Mouse (Mus musculus) heart, embryonic 14.5 days (tissue): ENCODE results near the gene Pbdc1. TPM values are rescaled to one million over a fixed set of nuclear protein-coding genes. Genes with fewer than 3 reads are reported as not detected.

Source experiments
- ATAC-seq: fragments of 200-750 bp; cut with Nextera tagmentation; 2 replicates; pipeline ENCODE4 v1.8.0; 2017; ENCODE audit warnings: low read depth, moderate TSS enrichment; ENCODE audit not compliant: insufficient number of reproducible peaks, insufficient read depth, low FRiP score
- H3K27ac ChIP-seq, 2 experiments: fragments of 200-500 bp in 1 of 2; fragments of 300-500 bp in 1 of 2; sonication (generic) in 1 of 2; replicated peaks in 1 of 2; 2 replicates each; pipeline ENCODE4 v1.5.1; 2012 to 2014; ENCODE audit warnings: low read depth in 2 of 2, low read length in 2 of 2, control low read depth in 1 of 2, mild to moderate bottlenecking in 1 of 2, mixed read lengths in 1 of 2; ENCODE audit not compliant: control insufficient read depth in 1 of 2, insufficient read depth in 1 of 2
- H3K27me3 ChIP-seq: fragments of 300-500 bp; sonication (generic); 2 replicates; pipeline ENCODE4 v1.6.1; 2014; ENCODE audit warnings: mild to moderate bottlenecking, low read length, control low read depth; ENCODE audit not compliant: control insufficient read depth, insufficient read depth
- H3K36me3 ChIP-seq: fragments of 300-500 bp; sonication (generic); 2 replicates; pipeline ENCODE4 v1.6.1; 2014; ENCODE audit warnings: mild to moderate bottlenecking, control low read depth, low read length, mixed read lengths; ENCODE audit not compliant: control insufficient read depth, insufficient read depth
- H3K4me1 ChIP-seq, 2 experiments: fragments of 200-500 bp in 1 of 2; fragments of 300-500 bp in 1 of 2; sonication (generic) in 1 of 2; 2 replicates each; pipeline ENCODE4 v1.6.1; 2012 to 2014; ENCODE audit warnings: low read length in 2 of 2, control low read depth in 1 of 2, mixed read lengths in 1 of 2; ENCODE audit not compliant: control insufficient read depth in 2 of 2, insufficient read depth in 2 of 2
- H3K4me2 ChIP-seq: fragments of 300-500 bp; sonication (generic); 2 replicates; pipeline ENCODE4 v1.6.1; 2014; ENCODE audit warnings: mild to moderate bottlenecking, low read length
- H3K4me3 ChIP-seq, 2 experiments: fragments of 200-500 bp in 1 of 2; fragments of 300-500 bp in 1 of 2; sonication (generic) in 1 of 2; 2 replicates each; pipeline ENCODE4 v1.5.1; 2012 to 2014; ENCODE audit warnings: low read length in 2 of 2, mild to moderate bottlenecking in 2 of 2, control low read depth in 1 of 2, low read depth in 1 of 2, moderate library complexity in 1 of 2; ENCODE audit not compliant: control insufficient read depth in 1 of 2, insufficient read depth in 1 of 2
- H3K9ac ChIP-seq: fragments of 300-500 bp; sonication (generic); 2 replicates; pipeline ENCODE4 v1.6.1; 2014; ENCODE audit warnings: mild to moderate bottlenecking, low read length
- H3K9me3 ChIP-seq: fragments of 300-500 bp; sonication (generic); 2 replicates; pipeline ENCODE4 v1.6.1; 2016; ENCODE audit warnings: low read length, control low read depth; ENCODE audit not compliant: control insufficient read depth
- WGBS: fragments of 180-500 bp; shearing (Covaris S2); extraction: QIAGEN DNeasy Blood & Tissue Kit; methylation state at CpG from one replicate; pipeline ENCODE4 v1.1.7; 2014; 5-methylcytosine and 5-hydroxymethylcytosine counted together
- polyA plus RNA-seq: library from polyadenylated mRNA; unstranded; fragments of >200 nt; fragmentation: Nextera tagmentation; extraction: Ambion mirVana; gene quantifications from 2 replicates; pipeline ENCODE4 v1.2.1, GENCODE M21; 2014

Gene Pbdc1
- polyA plus RNA-seq: 28.5 and 39.0 TPM in 2 replicates

GRCm38 (mm10) chrX:105079615-105080092 is at the start of gene Pbdc1:
Pbdc1 (plus strand) TSS chrX:105079756.
- Histone ChIP-seq H3K27ac (peak within 1 kb of the TSS; percentile 65 to 78; a peak in 3 of 4 replicates), H3K27me3 (no peaks in the 10 kb centered on the region), H3K4me3 (peak within 1 kb of the TSS; percentile 60 to 75), H3K9me3 (no peaks in the 10 kb centered on the region), H3K4me2 (peak within 1 kb of the TSS; percentile 79), H3K36me3 (peaks cover 26% of the 10 kb centered on the region), H3K4me1 (no peaks in the 10 kb centered on the region), H3K9ac (peak within 1 kb of the TSS; percentile 72)
- ATAC-seq: peak; percentile 83
- 1% methylated on average over 35 of the region's 35 CpGs for WGBS

DNA sequence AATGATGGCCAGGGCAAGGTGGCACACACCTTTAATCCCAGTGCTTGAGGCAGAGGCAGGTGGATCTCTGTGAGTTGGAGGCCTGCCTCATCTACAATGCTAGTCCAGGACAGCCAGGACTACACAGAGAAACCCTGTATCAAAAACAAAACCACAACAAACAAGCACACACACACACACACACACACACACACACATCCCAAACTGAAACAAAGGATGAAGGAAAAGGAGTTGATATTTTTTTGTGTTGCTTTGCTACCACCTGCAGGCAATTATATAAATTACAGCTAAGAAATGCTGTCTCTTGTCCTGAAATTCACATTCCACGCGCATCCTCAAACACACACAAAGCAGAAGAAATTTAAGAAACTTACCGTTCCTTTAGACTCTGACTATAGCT is 41.9 kb upstream of the Pbdc1 start:
- H3K36me3 ChIP-seq: peaks cover 17% of the 10 kb centered on the region
- H3K9me3 ChIP-seq: no peaks in the 10 kb centered on the region
- H3K4me2 ChIP-seq: no peak overlapping the region
- no peaks in the 10 kb centered on the region for H3K27me3 ChIP-seq
- H3K4me1 ChIP-seq: no peaks in the 10 kb centered on the region
- H3K27ac ChIP-seq: no peak overlapping the region
- no peak for ATAC-seq
- H3K9ac ChIP-seq: no peak overlapping the region
- WGBS: 87% methylated on average over 3 of the region's 3 CpGs
- no peak overlapping the region for H3K4me3 ChIP-seq

DNA sequence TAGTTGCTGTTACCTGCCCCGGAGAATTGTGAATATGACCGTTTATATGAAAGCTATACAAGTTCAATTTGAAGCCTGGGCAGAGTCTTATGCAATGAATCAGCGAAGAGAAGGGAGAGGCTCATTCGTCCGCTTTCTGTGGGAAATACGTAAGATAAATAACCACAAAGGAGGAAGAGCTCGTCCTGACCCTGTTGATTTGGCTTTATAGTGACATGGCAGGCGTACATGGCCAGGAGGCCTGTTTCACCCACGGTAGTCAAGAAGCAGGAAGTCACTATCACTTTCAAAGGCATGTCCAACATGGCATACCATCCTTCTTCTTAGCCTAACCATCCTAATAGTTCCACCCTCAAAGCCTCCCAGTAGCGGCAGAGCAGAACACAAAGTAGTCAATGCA is 15.3 kb upstream of the Pbdc1 start:
- H3K4me1 ChIP-seq: peaks cover 0 to 6% of the 10 kb centered on the region in 2 experiments; a peak in 2 of 4 replicates
- H3K4me3 ChIP-seq: no peak overlapping the region
- no peak for ATAC-seq
- no peaks in the 10 kb centered on the region for H3K9me3 ChIP-seq
- H3K36me3 ChIP-seq: peaks cover 90% of the 10 kb centered on the region
- WGBS: 86% methylated on average over 10 of the region's 10 CpGs
- no peak overlapping the region for H3K9ac ChIP-seq
- no peak overlapping the region for H3K27ac ChIP-seq
- H3K4me2 ChIP-seq: no peak overlapping the region
- H3K27me3 ChIP-seq: no peaks in the 10 kb centered on the region

DNA sequence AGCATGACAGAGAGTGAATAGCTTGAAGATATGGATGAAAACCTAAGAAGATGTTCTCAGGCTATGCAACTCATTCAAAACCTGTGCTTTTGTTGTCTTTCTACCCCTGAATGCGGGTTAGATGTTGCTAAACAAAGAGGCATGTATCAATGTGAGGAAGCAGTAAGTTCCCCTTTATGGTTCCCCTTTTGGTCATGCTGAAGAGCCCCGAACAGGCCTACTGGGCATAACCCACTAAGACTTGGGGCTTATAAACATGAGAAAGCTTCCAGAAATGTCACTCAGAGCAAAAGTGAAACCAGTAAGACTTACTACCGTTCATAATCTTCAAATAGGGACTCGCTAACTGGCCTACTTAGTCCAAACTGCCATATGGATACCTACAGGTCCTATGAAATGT is 14.8 kb upstream of the Pbdc1 start:
- Histone ChIP-seq H3K4me1 (peaks cover 0 to 6% of the 10 kb centered on the region in 2 experiments; a peak in 2 of 4 replicates), H3K4me3 (no peak overlapping the region), H3K4me2 (no peak overlapping the region), H3K27me3 (no peaks in the 10 kb centered on the region), H3K9me3 (no peaks in the 10 kb centered on the region), H3K27ac (no peak overlapping the region), H3K36me3 (peaks cover 84% of the 10 kb centered on the region), H3K9ac (no peak overlapping the region)
- no peak for ATAC-seq
- 91% methylated on average over 4 of the region's 4 CpGs for WGBS

GRCm38 (mm10) chrX:105069671-105070503 is 9.7 kb upstream of the Pbdc1 start:
- under 1% methylated on average over 32 of the region's 32 CpGs for WGBS
- ATAC-seq: peak; percentile 76
- Histone ChIP-seq H3K4me1 (peaks cover 0 to 6% of the 10 kb centered on the region in 2 experiments; a peak in 2 of 4 replicates), H3K27me3 (no peaks in the 10 kb centered on the region), H3K4me2 (peak overlapping the region; percentile 74), H3K9me3 (no peaks in the 10 kb centered on the region), H3K27ac (peak overlapping the region; percentile 64 to 73), H3K9ac (peak overlapping the region; percentile 81), H3K36me3 (peaks cover 35% of the 10 kb centered on the region), H3K4me3 (peak overlapping the region; percentile 55 to 68)

GRCm38 (mm10) chrX:105079151-105079550 is 405 bp upstream of the Pbdc1 start:
- Histone ChIP-seq H3K9me3 (no peaks in the 10 kb centered on the region), H3K4me3 (peak overlapping the region; percentile 60 to 75), H3K36me3 (peaks cover 24% of the 10 kb centered on the region), H3K27ac (no peak overlapping the region), H3K9ac (peak overlapping the region; percentile 66), H3K4me2 (peak overlapping the region; percentile 79), H3K4me1 (no peaks in the 10 kb centered on the region), H3K27me3 (no peaks in the 10 kb centered on the region)
- WGBS: 8% methylated on average over 12 of the region's 12 CpGs
- no peak for ATAC-seq

- Histone ChIP-seq H3K27me3 (no peaks in the 10 kb centered on the region), H3K36me3 (peaks cover 29% of the 10 kb centered on the region), H3K4me3 (peak overlapping the region; percentile 60 to 75), H3K9ac (peak overlapping the region; percentile 72), H3K9me3 (no peaks in the 10 kb centered on the region), H3K4me1 (no peaks in the 10 kb centered on the region), H3K27ac (peak overlapping the region in 1 of 2 experiments; percentile 65; a peak in 1 of 4 replicates), H3K4me2 (peak overlapping the region; percentile 79)
- WGBS: 7% methylated on average over 8 of the region's 8 CpGs
- no peak for ATAC-seq
Observed at GRCm38 (mm10) chrX:105080096-105080495, 540 bp downstream of the Pbdc1 start.
